In genomic region chr3:122467977-122468376, GRCm38 (mm10) we compare ENCODE assay signal across 10 mouse cellular contexts.
A peak's percentile ranks its signal among the peaks of the same experiment; 100 is the strongest.
DNase-seq lines count a peak whose midpoint lies in the region; ATAC-seq and TF ChIP-seq lines count a peak whose summit lies in the region.
"Had no signal": no experiment of that assay in that cellular context is flagged by ENCODE, and none has a peak within 500 bp of the region (broad histone marks: within the 10 kb centered on the region; RNA-seq: fewer than 3 reads in every experiment).

No protein-coding gene starts in this region.

- WGBS in liver, embryonic 14.5 days (ENCODE audit: insufficient replicate concordance), result 55% methylated on average over 2 of the region's 2 CpGs
- 81% methylated on average over 2 of the region's 2 CpGs for WGBS in liver, embryonic 11.5 days

- peak; percentile 73 for TF ChIP-seq CTCF in liver, embryonic 14.5 days (IDR thresholded peaks at IDR 0.05; ENCODE audit: low read depth)

- TF ChIP-seq EP300 in liver, embryonic 14.5 days (IDR thresholded peaks at IDR 0.05; ENCODE audit: low read depth), result no peak

- H3K9me3 ChIP-seq in liver, embryonic 14.5 days (ENCODE audit: control insufficient read depth, low read length), result no peaks in the 10 kb centered on the region
- H3K9me3 ChIP-seq in liver, embryonic 11.5 days (ENCODE audit: control insufficient read depth, low read length), result no peaks in the 10 kb centered on the region
- H3K9me3 ChIP-seq: heart, embryonic 10.5 days had no signal

- no peak for ATAC-seq in liver, embryonic 14.5 days (ENCODE audit: insufficient read depth)
- ATAC-seq in liver, embryonic 11.5 days (replicated peaks; ENCODE audit: low FRiP score), result no peak
- no peak for ATAC-seq in cerebellum, adult (ENCODE audit: insufficient number of reproducible peaks, low FRiP score, low TSS enrichment)

- no peak overlapping the region for H3K9ac ChIP-seq in liver, embryonic 14.5 days (replicated peaks)
- no peak overlapping the region for H3K9ac ChIP-seq in liver, embryonic 11.5 days (ENCODE audit: low read depth, low read length)

- H3K4me2 ChIP-seq in liver, embryonic 14.5 days (ENCODE audit: low read depth), result no peak overlapping the region
- H3K4me2 ChIP-seq in liver, embryonic 11.5 days, result no peak overlapping the region

- peak in 2 of 3 experiments; percentile 26 to 34 for DNase-seq in liver, embryonic 14.5 days (ENCODE audit: low read depth in 3 of 3, low spot score in 3 of 3)
- DNase-seq in liver, embryonic 11.5 days (ENCODE audit: low spot score), result no peak
- peak; percentile 76 for DNase-seq in ES-CJ7 (ENCODE audit: low read depth, low spot score)
- peak; percentile 48 for DNase-seq in brain, adult 2 months (ENCODE audit: low read depth, low spot score)
- peak; percentile 58 for DNase-seq in mesoderm, embryonic 11.5 days (ENCODE audit: low read depth, low spot score)
- no peak for DNase-seq in spleen, adult 18-20 months
- no peak for DNase-seq in heart, postnatal 25 days (ENCODE audit: low spot score)
- DNase-seq: cerebellum, postnatal 14 days had no signal

- intact Hi-C loops in heart, postnatal 25 days (cut with DNase I), result loop anchor here (2.0 to 10.0 kb wide), 3 partner anchors 171 to 583 kb away; no protein-coding TSS in a partner anchor

- H3K27me3 ChIP-seq in liver, embryonic 14.5 days (ENCODE audit: control insufficient read depth, insufficient read depth, low read length), result no peaks in the 10 kb centered on the region
- no peaks in the 10 kb centered on the region for H3K27me3 ChIP-seq in liver, embryonic 11.5 days (replicated peaks; ENCODE audit: control insufficient read depth, insufficient read depth, low read length)

- H3K36me3 ChIP-seq in liver, embryonic 14.5 days (replicated peaks; ENCODE audit: control insufficient read depth, insufficient read depth, low read depth), result no peaks in the 10 kb centered on the region
- H3K36me3 ChIP-seq in liver, embryonic 11.5 days (ENCODE audit: control insufficient read depth, insufficient read depth, low read length), result no peaks in the 10 kb centered on the region
- H3K36me3 ChIP-seq: heart, embryonic 10.5 days had no signal

- H3K4me1 ChIP-seq in liver, embryonic 14.5 days (replicated peaks; ENCODE audit: control insufficient read depth in 2 of 2, insufficient read depth in 2 of 2, low read length in 1 of 2), result no peaks in the 10 kb centered on the region
- peaks cover 2% of the 10 kb centered on the region; the same call in 1 of the 2 replicates for H3K4me1 ChIP-seq in liver, embryonic 11.5 days (replicated peaks; ENCODE audit: control insufficient read depth, insufficient read depth, low read length)

- H3K27ac ChIP-seq in liver, embryonic 14.5 days, result no peak overlapping the region
- H3K27ac ChIP-seq in liver, embryonic 11.5 days (ENCODE audit: low read depth, low read length), result no peak overlapping the region
- H3K27ac ChIP-seq: heart, embryonic 10.5 days had no signal

- no peak overlapping the region for H3K4me3 ChIP-seq in liver, embryonic 14.5 days (ENCODE audit: insufficient read depth in 1 of 2, low read depth in 2 of 2, low read length in 2 of 2)
- no peak overlapping the region for H3K4me3 ChIP-seq in liver, embryonic 11.5 days (ENCODE audit: low read depth, low read length)
- H3K4me3 ChIP-seq: heart, embryonic 10.5 days had no signal

Comparison
In these comparisons a context has a peak if more than half of its experiments do, and no peak if none do; other contexts are left out.
1. DNase-seq: peak in liver, embryonic 14.5 days (2 of 3), ES-CJ7 (single experiment), brain, adult 2 months (single experiment) and mesoderm, embryonic 11.5 days (single experiment); none in liver, embryonic 11.5 days (single experiment), spleen, adult 18-20 months (0 of 2) and heart, postnatal 25 days (single experiment).